Mouse (Mus musculus) spleen, postnatal 36 days (tissue): Measurements from ENCODE around the gene Mrpl47.
"Not testable (repeated sequence)": the region's sequence is repeated elsewhere in the genome, so short reads cannot be mapped to it uniquely, and the experiment has no call there.

Experiments
- DNase-seq, 2 experiments: peaks; one replicate each; pipeline ENCODE4 v3.0.0; 2022; ENCODE audit warnings: low spot score in 2 of 2, mixed read lengths in 1 of 2

Mrpl47 gene

GRCm38 (mm10) chr3:32708052-32708367 lies 29.4 kb downstream of the Mrpl47 start:
- no peak for DNase-seq

DNA sequence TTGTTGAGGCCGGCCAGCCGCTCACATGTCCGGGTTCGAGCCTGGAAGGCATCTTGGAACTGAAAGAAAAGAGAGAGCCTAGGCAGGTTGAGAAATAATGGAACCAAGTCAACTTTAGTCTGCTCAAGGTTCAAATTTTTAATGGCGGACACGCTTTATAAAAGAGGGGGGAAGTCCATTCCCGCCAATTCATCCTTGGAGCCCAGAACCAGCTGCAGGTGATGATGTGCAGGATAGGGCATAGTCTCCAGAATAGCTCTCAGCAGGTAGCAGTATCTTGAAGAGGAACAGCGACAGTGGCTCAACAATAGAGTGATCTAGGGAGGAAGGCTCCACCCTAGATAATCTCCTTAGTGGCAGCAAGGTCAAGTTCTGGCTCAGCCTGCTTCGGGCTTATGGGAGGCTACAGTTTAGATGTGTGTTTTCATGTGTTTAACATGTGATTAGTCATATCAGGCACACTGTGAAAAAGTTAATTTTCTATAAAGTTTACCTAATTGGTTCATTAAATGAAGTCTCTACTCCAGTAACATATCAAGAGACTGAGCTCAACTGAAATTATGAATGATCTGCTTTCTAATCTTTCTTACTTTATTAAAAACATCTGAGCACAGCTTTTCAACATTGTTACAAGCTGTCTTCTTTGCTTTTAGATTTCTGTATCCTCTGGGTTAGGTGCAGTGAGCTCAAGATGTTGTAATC lies 31.6 kb downstream of the Mrpl47 start, which contains the start of gene Actl6a:
Gene Actl6a, plus strand, starts transcription at position 652 of the 702 bp plus-strand sequence.
- not testable (repeated sequence) for DNase-seq

- not testable (repeated sequence) for DNase-seq
Observed at GRCm38 (mm10) chr3:32704632-32705031, 32.8 kb downstream of the Mrpl47 start.

DNA sequence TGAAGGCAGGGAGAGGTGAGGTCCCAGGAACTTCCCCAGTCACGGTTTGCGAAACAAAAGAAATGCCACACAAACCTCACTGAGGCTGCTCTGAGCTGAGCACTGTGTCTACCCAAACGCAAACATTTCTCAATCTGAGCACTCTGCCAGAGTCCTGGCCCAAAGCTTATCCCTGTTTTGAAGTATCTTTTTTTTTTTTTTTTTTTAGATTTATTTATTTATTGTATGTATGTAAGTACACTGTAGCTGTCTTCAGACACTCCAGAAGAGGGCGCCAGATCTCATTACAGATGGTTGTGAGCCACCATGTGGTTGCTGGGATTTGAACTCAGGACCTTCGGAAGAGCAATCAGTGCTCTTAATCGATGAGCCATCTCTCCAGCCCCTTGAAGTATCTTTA lies 33.4 kb downstream of the Mrpl47 start:
- DNase-seq: not testable (repeated sequence)

DNA sequence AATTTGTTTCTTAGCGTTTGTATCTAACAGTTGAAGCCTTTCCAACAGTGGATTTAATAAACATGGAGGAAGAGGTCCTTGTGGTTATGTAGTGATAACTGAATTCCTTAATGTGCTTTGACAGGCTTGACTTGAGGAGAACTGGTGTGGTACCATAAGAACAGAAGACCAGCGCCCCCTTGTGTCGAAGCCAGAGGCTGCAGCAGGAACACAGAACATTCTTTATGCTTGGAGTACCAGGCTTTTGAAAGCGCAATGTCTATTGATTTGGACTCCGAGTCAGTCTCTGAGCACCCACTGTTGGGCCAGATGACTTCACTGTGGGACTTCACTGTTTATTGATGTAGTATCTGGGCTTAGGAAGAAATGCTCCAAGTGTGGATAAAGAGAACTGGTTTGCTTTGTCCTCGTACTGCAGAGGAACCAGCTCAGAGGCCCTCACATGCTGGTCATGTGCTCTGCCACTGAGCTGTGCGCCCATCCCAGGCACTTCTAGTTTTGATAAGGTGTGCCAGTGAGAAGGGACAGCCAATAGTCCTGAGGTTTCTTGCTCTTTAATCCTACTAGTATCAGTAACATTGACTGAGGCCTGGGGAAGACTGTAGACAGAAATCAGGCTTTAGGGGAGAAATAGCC lies 39.1 kb downstream of the Mrpl47 start:
- DNase-seq: peak; percentile 75 to 80

DNA sequence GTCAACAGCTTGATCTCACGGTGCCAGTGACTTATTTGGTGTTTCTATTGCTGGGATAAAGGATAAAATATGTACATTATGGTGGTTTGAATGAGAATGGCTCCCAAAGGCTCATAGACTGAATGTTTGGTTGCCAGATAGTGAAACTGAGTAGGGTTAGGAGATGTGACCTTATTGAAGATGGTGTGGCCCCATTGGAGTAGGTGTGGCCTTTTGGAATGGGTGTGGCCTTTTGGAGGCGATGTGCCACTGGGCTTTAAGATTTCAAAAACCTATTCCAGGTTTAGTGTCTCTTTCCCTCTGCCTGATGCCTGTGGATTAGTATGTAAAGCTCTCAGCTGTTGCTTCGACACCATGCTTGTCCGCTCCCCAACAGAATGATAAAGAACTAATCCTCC lies 41.8 kb downstream of the Mrpl47 start:
- DNase-seq: no peak

DNA sequence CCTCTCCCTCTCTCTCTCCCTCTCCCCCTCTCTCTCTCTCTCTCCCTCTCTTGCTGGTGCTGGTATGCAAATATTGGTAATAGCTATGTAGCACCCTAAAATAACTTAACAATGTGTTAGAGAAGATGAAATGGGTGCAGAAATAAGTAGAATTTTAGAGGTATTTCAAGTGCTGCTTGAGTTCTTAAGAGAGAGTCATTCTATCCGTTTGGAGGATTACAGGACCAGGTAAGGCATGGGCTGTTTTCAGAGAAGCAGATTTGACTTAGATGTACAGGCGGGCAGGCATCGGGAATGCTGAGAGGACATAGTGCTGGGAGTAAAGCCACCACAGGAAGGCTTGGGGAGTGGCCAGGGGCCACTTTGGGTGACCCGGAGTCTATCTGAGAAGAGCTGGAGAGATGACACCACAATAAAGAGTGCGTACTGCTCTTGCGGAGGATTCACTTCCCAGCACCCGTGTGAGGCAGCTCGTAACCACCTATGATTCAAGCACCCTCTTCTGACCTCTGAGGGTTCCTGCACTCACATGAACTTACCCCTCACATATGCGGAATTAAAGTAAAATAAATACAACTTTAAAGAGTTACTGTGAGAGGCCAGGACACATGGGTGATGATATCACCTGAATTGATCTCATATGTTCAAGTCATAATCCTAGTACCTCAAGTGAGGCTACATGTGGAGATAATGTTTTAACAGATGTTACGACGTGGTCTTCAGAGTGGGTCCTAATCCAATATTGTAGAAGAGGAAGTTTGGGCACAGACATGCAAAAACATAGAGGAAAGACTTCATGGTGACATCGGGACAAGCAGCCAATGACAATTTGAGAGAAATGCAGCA lies 42.4 kb downstream of the Mrpl47 start:
- DNase-seq: no peak

DNA sequence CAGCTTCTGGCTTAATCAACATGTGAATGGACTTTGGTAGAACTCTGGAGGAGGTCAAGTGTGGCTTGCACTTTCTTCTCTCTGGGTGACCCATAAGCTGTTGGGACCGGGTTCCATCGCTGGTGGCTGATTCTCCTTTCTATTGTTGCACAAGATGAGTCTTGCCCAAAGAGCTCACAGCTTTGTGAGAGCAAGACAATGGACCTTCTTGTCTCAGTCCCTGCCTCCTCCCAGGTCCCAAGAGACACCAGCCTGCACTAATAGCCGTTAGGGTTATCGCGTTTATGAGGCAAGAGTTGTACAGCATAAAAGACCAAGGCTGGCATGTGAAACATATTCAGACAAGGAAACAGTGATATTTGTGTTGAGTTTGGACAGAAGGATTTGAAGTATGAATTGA lies 43.2 kb downstream of the Mrpl47 start:
- DNase-seq: no peak

DNA sequence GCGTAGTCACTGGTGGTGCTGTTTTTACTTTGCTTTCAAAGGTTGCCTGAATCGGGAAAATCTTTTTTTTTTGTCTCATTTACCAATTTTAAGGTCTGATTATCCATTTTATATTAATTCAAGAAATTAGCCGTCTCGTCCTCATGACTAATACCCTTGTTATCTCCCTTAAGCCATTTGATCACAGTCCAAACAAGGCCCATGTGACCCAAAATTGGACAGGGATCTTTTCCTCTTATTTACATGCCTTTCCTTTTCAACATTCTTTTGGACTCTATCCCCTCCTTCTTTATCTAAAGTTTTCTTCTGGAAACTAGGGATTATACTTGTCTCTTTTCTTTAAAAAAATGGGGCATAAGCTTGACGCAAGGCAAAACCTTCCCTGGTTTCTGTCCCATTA lies 45.6 kb downstream of the Mrpl47 start:
- no peak for DNase-seq

- no peak for DNase-seq
Observed at GRCm38 (mm10) chr3:32690901-32691300, 46.5 kb downstream of the Mrpl47 start.

- no peak for DNase-seq
Observed at GRCm38 (mm10) chr3:32690008-32690407, 47.4 kb downstream of the Mrpl47 start.

GRCm38 (mm10) chr3:32689567-32689999 lies 47.8 kb downstream of the Mrpl47 start:
- no peak for DNase-seq

DNA sequence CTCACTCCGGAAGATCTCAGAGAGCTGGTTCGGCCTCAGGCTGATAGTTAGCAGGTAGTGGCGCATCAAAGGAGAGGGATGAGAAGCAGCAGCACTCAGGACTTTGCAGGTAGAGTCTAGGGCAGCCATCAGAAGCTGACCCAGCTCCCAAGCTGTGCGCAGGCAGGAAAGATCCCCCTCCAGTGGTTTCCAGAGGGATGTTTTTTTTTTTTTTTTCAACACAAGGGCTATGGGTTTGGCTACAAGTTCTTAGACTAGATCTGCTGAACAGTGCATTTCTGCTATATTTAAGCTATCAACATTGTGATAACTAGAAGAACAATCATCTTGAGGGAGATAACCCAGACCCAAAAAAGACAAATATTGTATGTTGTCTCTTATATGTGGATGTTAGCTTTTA lies 50.2 kb downstream of the Mrpl47 start:
- no peak for DNase-seq

DNA sequence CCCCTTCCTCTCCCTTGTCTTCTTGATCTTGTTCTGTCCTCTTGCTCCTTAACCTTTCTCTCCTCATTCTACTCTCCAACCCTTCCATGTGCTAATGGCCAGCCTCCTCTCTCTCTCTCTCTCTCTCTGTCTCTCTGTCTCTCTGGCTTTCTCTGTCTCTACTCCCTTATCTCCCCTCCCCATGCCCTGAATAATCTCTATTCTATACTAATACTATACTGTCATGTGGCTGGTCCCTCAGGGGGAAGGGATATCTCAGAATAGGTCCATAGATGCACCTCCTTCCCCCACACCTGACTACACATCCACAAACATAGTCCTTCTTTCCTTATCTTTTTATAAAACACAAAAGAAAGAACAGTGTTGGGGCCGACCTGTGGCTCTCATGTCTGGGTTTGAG lies 50.9 kb downstream of the Mrpl47 start:
- DNase-seq: no peak

DNA sequence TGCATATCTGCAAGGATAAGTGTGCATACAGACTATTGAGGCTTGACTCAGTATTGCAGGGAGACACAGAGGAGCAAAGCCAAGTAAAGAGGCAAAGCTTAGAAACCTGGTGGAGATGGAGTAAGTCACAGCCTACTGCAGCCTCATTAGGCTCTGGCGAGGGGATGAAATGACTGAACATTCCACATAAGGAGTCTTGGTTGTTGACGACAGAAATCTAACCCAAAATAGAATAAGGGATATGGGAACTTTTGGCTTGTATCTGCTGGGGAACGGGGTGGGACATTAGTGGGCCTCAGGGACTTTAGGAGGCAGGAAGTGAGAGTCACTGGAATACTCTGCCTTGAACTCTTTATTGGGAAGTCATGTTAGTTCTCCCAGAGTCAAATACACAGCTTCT lies 52.8 kb downstream of the Mrpl47 start:
- DNase-seq: no peak

DNA sequence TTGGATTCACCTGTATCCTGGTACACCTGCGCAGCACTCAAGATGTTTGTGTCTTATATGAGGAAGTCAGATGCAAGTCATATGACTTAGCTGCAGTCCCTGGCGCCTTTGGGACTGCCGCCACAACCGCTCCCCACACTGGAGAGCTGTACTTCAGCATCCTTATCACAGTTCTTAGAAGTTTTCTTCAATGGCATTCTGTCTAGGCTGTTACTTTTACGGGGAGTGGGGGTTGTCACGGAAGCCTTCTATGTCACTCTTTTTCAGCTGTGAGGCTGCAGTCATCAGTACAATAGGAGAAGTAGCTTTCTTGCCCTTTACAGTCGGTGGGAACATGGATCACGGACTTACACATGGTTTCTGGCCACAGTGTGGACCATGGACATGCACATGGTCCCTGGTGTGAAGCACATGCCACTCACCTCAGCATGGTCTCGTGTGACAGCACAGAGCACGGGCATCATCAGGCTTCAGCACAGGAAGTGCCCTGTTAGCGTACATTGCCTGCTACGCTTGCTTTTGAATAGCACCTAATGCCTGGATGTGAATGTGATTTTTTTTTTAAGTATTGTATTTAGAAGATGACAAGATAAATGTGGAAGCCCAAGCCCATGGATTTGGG lies 54.4 kb downstream of the Mrpl47 start:
- no peak for DNase-seq

DNA sequence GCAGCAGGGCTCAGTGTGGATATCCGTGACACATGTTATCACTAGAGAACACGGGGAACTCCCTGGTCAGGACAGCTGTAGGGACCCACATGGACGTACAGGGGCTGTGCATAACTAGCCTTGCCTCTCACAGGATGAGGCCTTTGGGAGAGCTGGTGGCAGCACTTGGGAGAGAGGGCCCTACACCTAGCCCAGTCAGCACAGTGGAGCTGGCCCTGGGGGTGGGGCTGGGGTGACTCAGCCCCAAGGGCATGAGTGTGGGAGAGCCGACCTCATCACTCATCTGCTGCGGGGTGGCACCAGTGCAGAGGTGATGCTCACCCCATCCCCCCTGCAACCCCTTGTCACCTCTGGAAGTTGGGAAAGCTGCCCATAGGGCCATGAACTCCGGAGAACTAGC lies 61.0 kb downstream of the Mrpl47 start:
- no peak for DNase-seq
